Mouse (Mus musculus): Measurements from ENCODE around the gene Krtap4-1. TPM values are rescaled to one million over a fixed set of nuclear protein-coding genes. Genes with fewer than 3 reads are reported as not detected.
"Not testable (repeated sequence)": the region's sequence is repeated elsewhere in the genome, so short reads cannot be mapped to it uniquely, and the experiment has no call there.

Gene Krtap4-1
- total RNA-seq (2021): not detected

DNA sequence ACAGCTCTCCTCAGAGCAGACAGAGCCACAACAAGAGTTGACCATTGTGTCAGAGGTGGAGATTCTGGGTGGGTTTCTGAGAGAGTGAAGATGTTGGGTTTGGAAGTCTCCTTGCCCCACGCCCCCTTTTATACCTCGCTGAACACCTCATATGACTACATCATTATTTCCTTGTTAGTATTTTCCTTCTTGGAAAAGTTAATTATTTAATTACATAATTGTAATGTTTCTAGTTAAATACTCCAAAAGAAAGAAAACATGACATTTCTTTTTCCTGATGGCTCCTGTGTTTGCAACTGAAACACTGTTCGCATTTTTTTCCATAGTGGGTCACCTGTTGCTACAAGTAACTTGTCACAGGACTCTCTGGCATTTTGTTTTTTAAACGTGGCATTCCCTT lies at the start of gene Krtap4-1:
TSS of gene Krtap4-1 (minus strand) at position 101 of the 400 bp plus-strand sequence.
- intact Hi-C loops (cut with DNase I): no loop called here
- DNase-seq (ENCODE audit: low spot score in 2 of 2): no peak

DNA sequence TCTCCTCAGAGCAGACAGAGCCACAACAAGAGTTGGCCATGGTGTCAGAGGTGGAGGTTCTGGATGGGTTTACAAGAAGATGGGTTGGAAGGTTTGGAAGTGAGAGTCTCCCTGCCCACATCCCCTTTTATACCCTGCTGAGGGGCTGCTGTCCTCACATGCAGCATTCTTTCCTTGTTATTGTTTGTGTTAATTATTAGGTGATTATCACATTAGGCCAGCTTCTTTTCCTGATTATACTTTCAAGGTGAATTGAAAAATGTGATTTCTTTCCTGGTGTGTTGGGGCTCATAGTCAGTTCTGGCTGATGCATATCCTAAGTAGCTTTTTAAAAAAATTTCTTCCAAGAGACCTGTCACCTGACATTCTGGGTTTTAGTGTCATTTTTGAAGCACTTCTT lies 37.8 kb upstream of the Krtap4-1 start, which contains the start of gene Krtap4-6:
TSS of gene Krtap4-6 (minus strand) at position 101 of the 400 bp plus-strand sequence.
- no peak for DNase-seq (ENCODE audit: low spot score in 2 of 2)
- intact Hi-C loops (cut with DNase I): no loop called here

DNA sequence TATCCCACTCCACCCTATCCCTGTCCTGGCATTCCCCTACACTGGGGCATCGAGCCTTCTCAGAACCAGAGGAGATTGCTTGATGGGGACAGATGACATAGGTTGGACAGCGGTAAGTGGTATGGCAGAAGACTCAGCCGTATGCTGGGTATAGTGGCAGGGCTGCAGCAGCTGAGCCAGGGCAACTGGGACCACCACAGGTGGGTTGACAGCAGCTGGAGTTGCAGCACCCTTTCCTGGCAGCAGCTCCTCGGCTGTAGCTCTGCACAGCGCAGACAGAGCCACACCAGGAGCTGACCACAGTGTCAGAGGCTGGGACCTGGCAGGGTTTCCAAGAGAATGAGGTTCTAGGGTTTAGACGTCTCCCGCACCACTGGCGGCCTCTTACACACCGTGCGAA lies 34.8 kb upstream of the Krtap4-1 start:
- intact Hi-C loops (cut with DNase I): no loop called here
- no peak for DNase-seq (ENCODE audit: low spot score in 2 of 2)

DNA sequence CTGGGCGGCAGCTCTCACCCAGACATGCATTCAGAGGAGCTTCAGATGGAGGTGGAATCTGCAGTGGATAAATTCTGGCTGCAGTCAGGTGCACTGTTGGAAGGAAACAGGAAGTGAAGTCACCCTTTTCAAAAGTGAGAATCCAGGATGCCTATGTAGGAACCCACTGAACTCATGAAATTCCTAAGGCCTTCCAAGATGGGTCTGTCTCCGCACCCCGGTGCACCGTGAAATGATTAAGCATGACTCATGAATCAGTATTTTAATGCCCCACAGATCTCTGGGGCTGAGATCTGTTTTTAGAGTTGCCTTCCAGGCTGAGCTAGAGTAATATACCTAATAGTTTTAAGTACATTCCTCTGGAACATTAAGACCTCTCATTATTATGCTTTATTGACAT lies 31.2 kb upstream of the Krtap4-1 start:
- intact Hi-C loops (cut with DNase I): no loop called here
- no peak for DNase-seq (ENCODE audit: low spot score in 2 of 2)

DNA sequence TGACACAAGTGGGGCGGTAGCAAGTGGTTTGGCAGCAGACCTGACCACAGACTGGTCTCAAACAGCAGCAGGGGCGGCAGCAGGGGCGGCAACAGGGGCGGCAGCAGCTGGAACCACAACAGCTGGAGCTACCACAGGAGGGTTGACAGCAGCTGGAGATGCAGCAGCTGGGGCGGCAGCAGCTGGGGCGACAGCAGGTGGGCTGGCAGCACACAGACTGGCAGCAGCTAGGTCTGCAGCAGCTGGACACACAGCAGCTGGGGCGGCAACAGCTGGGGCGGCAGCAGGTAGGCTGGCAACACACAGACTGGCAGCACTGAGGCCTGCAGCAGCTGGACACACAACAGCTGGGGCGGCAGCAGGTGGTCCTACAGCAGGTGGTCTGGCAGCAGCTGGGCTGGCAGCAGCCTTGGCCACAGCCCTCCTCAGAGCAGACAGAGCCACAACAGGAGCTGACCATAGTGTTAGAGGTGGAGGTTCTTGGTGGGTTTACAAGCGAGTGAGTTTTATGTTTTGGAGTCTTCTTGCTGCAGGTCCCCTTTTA lies 30.5 kb upstream of the Krtap4-1 start, which contains the start of gene Gm11563:
TSS of gene Gm11563 (minus strand) at position 494 of the 544 bp plus-strand sequence.
- intact Hi-C loops (cut with DNase I); DNase-seq (ENCODE audit: low spot score in 2 of 2): not testable (repeated sequence)

DNA sequence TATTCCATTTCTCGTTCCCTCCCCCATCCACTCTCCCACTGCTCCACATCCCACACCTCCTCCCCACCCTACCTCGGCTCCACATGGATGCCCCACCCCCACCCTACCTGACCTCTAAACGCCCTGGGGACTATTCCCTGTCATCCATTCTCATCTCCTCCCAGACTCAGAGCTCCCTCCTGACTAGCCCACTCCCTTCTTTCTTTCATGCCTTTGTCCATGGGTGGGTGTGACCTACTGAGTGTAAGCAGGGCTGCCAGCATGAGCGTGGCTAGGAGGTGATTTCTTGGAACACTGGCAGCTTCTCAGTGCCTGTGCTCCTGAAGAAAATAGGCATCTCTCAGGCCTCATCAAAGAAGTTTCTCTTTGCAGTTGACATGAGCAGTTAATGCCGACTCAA lies 29.0 kb upstream of the Krtap4-1 start:
- intact Hi-C loops (cut with DNase I): no loop called here
- no peak for DNase-seq (ENCODE audit: low spot score in 2 of 2)

DNA sequence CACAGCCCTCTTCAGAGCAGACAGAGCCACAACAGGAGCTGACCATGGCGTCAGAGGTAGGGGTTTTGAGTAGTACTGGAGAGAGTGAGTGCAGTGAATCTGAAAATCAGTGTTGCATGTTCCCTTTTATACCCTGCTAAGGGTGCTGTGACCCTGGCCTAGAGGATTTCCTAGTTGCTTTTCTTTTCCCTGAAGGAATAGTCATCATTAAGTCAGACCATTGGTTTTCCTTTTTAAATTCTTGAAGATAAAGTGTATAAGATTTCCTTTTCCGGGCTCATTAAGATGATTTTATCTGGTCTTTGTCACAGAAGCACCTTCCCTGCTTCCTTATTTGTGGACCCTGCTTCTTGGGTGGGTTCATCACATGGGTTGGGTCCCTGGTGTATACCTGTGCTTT lies 22.1 kb upstream of the Krtap4-1 start, which contains the start of gene Gm11555:
TSS of gene Gm11555 (minus strand) at position 101 of the 400 bp plus-strand sequence.
- no peak for DNase-seq (ENCODE audit: low spot score in 2 of 2)
- intact Hi-C loops (cut with DNase I): no loop called here

DNA sequence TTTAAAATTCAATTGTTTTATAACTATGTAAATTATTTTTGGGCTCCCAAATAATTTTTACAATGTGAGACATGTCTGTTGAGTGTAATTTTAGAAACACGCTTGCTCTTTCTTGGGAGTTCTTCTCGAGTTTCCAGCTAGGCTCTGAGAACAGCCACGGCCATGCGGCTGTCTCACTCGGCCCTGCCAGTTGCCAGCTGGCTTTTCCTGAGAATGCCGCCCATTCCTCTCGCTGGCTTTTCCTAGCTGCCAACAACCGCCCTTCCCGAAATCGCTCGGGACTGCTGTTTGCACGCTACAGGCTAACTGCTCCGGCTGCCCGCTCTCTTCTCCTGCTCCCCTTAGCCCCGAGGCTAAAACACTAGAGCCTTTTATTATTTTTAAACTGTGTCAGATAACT lies 18.4 kb upstream of the Krtap4-1 start:
- intact Hi-C loops (cut with DNase I): no loop called here
- peak; percentile 16 to 40 for DNase-seq (ENCODE audit: low spot score in 2 of 2)

DNA sequence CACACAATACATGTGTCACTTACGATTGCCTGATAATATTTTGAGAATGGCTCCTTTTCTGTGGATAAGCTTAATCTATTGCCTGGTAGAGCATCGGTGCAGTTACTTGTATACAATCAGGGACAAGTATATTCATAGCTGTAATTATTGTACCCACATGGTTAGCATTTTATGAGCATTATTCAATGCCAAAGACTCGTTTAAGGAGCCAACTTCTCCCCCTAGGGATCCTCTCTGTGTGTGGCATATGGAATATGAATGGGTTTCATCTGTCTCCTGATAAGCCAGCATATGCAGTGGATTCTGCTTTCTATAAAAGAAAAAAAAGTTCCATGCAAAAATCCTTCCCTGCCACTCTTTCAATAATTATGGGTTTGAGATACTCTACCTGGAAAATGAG lies 16.3 kb upstream of the Krtap4-1 start:
- DNase-seq (ENCODE audit: low spot score in 2 of 2): no peak
- intact Hi-C loops (cut with DNase I): no loop called here

DNA sequence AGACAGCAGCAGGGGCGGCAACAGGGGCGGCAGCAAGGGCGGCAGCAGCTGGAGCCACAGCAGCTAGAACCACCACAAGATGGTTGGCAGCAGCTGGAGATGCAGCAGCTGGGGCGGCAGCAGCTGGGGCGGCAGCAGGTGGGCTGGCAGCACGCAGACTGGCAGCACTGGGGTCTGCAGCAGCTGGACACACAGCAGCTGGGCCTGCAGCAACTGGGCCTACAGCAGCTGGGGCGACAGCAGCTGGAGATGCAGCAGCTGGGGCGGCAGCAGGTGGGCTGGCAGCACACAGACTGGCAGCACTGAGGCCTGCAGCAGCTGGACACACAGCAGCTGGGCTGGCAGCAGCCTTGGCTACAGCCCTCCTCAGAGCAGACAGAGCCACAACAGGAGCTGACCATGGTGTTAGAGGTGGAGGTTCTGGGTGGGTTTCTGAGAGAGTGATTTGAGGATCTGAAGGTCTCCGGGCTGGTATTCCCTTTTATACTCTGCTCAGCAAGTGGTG lies 15.6 kb upstream of the Krtap4-1 start, which contains the start of gene Krtap4-7:
TSS of gene Krtap4-7 (minus strand) at position 455 of the 505 bp plus-strand sequence.
- DNase-seq (ENCODE audit: low spot score in 2 of 2); intact Hi-C loops (cut with DNase I): not testable (repeated sequence)

DNA sequence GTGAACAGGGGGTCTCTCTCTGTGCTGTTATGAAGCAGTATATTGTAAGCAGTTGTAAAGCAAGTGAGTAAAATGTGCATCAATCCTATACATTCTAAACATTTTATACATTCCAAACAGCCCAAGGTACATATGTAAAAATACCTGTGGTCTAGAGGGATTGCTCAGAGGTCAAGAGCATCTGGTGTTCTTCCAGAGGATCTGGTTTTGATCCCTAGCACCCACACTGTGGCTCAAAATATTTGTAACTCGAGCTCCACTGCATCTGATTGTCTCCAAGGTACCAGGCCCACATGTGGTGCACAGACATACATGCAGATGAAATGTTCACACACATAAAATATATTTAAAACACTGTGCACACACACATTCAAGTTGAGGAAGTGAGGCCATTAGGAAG lies 12.9 kb upstream of the Krtap4-1 start:
- no peak for DNase-seq (ENCODE audit: low spot score in 2 of 2)
- intact Hi-C loops (cut with DNase I): no loop called here

DNA sequence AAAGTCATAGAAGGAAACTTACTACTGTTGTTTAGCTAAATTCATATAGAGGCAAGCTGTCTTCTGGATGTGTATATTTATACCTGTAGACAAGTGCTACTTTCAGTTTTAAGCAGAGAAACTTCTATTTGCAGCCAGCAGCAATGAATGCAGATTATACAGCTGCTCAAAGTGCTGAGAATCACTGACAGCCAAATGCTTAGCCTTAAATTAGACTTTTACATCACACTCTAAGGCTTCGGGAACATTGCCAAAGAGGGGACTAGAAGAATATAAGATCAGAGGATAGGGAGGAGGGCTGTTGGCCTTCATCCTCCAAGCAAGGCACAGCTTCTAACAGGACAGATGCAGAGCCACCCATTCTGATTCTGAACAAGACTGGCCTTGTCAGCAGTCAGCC lies 9.0 kb upstream of the Krtap4-1 start:
- DNase-seq (ENCODE audit: low spot score in 2 of 2): no peak
- intact Hi-C loops (cut with DNase I): no loop called here

DNA sequence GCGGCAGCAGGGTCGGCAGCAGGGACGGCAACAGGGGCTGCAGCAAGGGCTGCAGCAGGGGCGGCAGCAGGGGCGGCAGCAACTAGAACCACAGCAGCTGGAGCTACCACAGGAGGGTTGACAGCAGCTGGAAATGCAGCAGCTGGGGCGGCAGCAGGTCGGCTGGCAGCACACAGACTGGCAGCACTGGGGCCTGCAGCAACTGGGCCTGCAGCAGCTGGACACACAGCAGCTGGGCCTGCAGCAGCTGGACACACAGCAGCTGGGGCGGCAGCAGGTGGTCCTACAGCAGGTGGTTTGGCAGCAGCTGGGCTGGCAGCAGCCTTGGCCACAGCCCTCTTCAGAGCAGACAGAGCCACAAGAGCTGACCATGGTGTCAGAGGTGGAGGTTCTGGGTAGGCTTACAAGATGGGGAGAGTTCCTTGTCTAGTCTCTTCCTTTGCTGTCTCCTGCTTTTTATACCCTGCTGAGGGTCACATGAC lies 6.7 kb upstream of the Krtap4-1 start, which contains the start of gene Krtap4-2:
TSS of gene Krtap4-2 (minus strand) at position 432 of the 482 bp plus-strand sequence.
- intact Hi-C loops (cut with DNase I): loop anchor here (5.0 kb wide), 1 partner anchor 167 kb away; no protein-coding TSS in a partner anchor
- no peak for DNase-seq (ENCODE audit: low spot score in 2 of 2)

DNA sequence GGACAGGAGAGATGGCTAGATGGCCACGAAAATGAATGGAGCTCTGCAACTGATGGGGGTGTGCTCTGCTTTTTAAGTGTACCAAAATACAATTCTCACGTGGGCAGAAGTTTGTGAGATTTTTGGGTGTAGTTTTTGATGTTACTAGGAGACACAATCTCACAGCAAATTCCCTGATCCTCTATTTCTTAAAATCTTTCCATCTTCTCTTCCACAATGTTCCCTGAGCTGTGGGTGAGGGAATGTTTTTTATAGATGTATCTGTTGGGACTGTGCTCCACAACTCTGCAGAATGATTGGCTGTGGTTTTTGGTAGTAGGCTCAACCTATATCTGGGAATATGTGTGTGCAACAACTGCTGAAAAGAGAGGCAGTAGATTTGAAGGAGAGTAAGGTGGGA lies 5.3 kb upstream of the Krtap4-1 start:
- intact Hi-C loops (cut with DNase I): loop anchor here (5.0 kb wide), 1 partner anchor 166 kb away; no protein-coding TSS in a partner anchor
- peak in 1 of 2 experiments; percentile 12 for DNase-seq (ENCODE audit: low spot score in 2 of 2)

DNA sequence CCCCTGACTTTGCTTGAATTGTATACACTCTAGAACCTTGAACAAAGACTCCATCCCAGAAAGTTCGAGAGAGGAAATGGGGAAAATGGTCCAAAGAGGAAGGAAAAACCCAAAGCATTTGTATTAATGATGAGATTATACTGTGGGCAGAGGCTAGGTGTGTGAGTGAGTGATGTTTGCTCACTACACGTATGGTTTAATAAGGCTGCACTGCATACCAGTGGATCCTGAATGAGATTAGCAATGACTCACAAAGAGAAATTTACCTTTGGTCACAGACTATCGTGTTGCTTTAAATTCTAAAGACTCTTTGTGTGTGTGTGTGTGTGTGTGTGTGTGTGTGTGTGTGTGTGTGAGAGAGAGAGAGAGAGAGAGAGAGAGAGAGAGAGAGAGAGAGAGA lies 2.9 kb upstream of the Krtap4-1 start:
- intact Hi-C loops (cut with DNase I): loop anchor here (5.0 kb wide), 1 partner anchor 164 kb away; no protein-coding TSS in a partner anchor
- DNase-seq (ENCODE audit: low spot score in 2 of 2): no peak

DNA sequence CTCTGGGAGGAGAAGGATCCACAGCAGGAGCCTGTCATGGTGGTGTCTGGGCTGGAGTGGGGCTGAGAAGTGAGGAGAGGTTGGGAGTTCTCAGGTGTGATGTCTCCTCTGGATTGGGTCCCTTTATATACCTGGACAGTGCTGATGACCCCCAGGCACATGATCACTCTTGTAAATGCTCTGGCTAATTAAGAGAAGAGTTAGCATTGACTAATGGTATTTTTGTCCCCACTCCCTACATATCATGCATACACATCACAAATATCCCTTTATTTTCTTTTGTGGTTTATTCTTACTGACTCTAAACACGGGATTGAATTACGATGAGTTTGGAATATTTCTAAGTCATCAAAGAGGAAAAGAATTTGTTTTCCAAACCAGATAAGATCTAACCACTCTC lies 7.7 kb downstream of the Krtap4-1 start, which contains the start of gene Gm11562:
TSS of gene Gm11562 (minus strand) at position 101 of the 400 bp plus-strand sequence.
- intact Hi-C loops (cut with DNase I): no loop called here
- DNase-seq (ENCODE audit: low spot score in 2 of 2): no peak

DNA sequence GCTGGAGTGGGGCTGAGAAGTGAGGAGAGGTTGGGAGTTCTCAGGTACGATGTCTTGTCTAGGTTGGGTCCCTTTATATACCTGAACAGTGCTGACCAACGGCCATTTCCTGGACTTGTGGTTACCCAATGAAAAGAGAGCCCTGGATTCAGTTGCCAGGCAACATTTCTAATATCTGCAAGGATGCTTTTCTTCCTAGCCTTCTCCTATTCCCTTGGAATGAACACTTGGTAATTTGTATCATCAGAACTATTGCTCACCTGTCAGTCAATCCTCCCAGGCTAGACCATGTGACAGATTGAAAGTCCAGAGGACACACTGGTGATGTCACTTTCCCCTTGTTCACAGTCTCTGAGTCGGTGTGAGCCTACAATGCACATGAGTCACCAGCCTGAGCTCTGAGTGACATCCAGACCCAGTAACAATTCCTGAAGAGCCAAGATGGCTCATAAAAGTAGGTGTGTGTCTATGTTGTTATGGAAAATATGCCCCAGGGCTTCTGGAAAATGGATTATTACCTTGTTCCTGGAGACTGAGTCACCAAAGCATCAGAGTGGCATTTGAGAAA lies 13.2 kb downstream of the Krtap4-1 start, which contains the start of gene Krtap2-4:
TSS of gene Krtap2-4 (minus strand) at position 51 of the 568 bp plus-strand sequence.
- intact Hi-C loops (cut with DNase I): no loop called here
- no peak for DNase-seq (ENCODE audit: low spot score in 2 of 2)

DNA sequence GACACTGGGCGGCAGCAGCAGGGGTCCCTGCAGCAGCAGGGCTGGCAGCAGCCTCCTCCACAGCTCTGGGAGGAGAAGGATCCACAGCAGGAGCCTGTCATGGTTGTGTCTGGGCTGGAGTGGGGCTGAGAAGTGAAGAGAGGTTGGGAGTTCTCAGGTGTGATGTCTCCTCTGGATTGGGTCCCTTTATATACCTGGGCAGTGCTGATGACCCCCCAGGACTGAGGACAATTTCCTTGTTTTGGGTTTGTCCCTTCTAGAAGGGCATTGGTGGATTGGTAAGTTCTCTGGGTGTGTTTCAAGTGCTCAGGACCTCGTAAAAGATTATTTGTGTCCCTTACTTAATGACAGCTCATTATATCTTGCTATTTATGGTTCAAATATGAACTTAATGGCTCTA lies 17.9 kb downstream of the Krtap4-1 start, which contains the start of gene Gm11937:
TSS of gene Gm11937 (minus strand) at position 101 of the 400 bp plus-strand sequence.
- intact Hi-C loops (cut with DNase I); DNase-seq (ENCODE audit: low spot score in 2 of 2): not testable (repeated sequence)

DNA sequence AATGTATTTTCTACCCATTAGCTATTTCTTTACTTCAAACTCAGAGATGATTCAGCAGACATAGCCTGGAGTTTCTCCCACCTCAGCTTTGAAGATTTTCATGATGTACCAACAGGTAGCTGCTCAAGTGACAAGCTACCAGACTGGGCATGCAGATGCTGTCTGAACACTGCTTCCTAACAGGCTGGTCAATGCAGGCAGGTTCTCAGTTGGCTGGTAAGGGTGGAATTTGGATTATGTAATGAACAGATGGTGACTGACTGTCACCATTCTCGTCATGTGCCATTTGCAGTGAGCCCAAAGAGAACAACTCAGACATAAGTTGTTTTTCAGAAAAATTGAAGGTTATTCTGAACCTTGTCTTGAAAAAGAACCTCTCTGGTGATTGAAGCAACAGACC lies 18.9 kb downstream of the Krtap4-1 start:
- intact Hi-C loops (cut with DNase I): no loop called here

DNA sequence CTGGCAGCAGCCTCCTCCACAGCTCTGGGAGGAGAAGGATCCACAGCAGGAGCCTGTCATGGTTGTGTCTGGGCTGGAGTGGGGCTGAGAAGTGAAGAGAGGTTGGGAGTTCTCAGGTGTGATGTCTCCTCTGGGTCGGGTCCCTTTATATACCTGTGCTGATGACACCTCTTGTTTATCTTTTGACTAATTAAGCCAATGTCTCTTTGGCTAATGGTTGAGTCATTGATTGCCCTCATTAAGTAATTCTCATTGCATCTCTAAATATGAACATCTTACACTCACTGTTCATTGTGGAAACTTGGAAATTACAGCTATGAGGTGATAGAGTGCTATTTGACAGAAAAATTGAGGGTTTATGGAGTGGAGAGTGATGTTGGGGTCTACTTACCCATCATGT lies 24.8 kb downstream of the Krtap4-1 start, which contains the start of gene Gm11938:
TSS of gene Gm11938 (minus strand) at position 101 of the 400 bp plus-strand sequence.
- DNase-seq (ENCODE audit: low spot score in 2 of 2); intact Hi-C loops (cut with DNase I): not testable (repeated sequence)

More for the DNA sequence above, 18.9 kb downstream of the Krtap4-1 start:
- peak; percentile 40 to 42 for DNase-seq (ENCODE audit: low spot score in 2 of 2)
